Mouse (Mus musculus) adrenal gland (tissue): Measurements from ENCODE around the gene Hsd17b3.

Source experiments
- intact Hi-C: fragments of 180-260 bp; cut with DNase I; formaldehyde crosslinking; loops from one replicate; pipeline ENCODE4 v1.15.1; 2025

Hsd17b3 gene

GRCm38 (mm10) chr13:64086036-64086435 lies 3.0 kb downstream of the Hsd17b3 start:
- intact Hi-C loops: no loop called here

- intact Hi-C loops: no loop called here
Observed at GRCm38 (mm10) chr13:64083331-64083730, 5.7 kb downstream of the Hsd17b3 start.

GRCm38 (mm10) chr13:64081012-64081919 lies 7.8 kb downstream of the Hsd17b3 start:
- intact Hi-C loops: no loop called here

GRCm38 (mm10) chr13:64077591-64077990 lies 11.4 kb downstream of the Hsd17b3 start:
- intact Hi-C loops: no loop called here

DNA sequence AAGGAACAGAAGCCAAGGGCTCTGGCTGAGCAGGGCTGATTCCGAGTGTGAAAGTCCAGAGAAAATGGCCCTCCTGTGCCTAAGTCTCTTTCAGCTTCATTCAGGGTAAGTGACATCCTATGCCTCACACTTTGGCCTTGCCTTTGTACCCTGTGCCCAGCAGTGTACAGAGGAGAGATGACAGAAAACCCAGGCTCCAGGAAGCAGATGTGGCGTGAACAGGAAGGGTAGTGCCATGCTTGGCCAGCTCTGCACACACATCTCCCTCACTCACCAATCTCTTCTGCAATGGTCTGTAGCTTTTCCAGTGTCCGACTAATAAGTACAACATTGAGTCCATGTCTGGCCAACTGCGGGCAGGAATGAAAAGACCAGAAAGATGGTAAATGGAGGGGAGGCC lies 13.0 kb downstream of the Hsd17b3 start:
- intact Hi-C loops: no loop called here

DNA sequence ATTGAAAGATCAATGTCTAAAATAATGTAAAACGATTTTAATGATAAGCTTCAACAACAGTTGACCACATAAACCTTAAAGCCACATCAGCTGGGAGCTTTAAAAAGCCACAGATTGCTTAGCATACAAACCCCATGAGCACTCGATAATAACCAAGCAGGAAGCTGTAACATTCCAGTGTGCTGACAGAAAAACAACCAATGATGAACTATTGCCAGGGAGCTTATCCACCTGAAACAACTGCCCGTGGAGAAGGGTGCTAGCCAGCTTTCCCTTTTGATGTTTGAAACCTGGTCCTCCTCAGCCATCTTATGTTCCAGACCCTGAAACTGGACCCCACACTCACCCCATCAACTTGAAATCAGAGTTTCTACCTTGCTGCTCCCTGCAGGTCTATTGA lies 22.4 kb downstream of the Hsd17b3 start:
- intact Hi-C loops: no loop called here

DNA sequence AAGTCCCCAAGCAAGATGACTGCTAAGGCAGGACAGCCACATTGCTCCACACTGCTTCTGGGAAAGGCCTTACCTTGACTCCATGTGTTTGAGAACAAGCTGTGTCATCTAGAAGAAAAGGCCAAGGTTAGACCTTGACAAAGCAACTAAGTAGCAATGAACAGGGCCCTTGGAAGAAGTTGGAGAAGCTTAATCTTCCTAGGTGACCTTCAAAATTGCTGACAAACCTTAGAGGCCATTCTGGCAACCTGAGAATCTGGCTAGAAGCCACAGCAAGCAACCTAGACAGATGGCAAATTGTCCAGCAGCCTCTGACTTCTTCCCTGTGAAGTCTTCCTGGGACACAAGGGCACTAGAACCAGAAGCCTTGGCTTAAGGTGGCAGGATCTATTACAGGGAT lies 24.8 kb downstream of the Hsd17b3 start:
- intact Hi-C loops: no loop called here

GRCm38 (mm10) chr13:64060935-64061506 lies 28.0 kb downstream of the Hsd17b3 start:
- intact Hi-C loops: no loop called here

DNA sequence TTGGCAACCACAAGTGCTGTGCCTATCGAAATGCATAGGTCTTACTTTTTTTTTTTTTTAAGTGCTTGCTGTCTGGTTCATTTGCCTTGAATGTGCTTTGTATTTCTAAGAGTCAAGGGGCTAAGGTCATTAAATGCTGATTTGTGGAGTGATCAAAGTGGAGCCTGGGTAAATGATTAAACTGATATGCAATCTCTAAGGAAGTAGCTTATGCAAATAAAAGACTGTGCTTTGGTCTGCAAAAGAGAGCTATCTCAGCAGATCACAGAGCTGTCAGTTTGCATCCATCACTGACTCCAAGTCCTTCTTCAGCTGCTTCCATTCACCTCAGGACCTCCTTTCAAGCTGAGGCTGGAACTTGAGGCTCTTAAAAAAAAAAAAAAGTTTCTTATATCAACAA lies 35.1 kb downstream of the Hsd17b3 start:
- intact Hi-C loops: loop anchor here (2.0 kb wide), 1 partner anchor 39 kb away; no protein-coding TSS in a partner anchor

DNA sequence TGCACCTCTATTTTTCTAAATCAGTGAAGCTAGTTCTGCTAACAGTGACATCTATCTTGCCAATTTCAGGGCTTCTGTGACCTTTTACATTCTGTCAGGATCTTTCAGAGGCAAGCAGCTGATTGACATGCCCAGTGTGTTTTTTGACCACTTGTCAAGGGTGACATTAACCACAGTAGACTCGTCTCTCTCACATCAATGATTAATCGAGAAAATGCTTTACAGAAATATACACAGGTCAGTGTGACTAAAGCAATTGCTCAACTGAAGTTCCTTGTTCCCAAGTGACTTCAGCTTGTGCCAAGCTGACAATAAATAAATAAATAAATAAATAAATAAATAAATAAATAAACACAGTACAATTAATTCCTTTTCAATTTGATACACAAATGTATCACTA lies 36.7 kb downstream of the Hsd17b3 start:
- intact Hi-C loops: loop anchor here (2.0 kb wide), 1 partner anchor 41 kb away; no protein-coding TSS in a partner anchor

- intact Hi-C loops: no loop called here
Observed at GRCm38 (mm10) chr13:64050895-64051294, 38.1 kb downstream of the Hsd17b3 start.

- intact Hi-C loops: no loop called here
Observed at GRCm38 (mm10) chr13:64049535-64049934, 39.5 kb downstream of the Hsd17b3 start.

- intact Hi-C loops: no loop called here
Observed at GRCm38 (mm10) chr13:64048467-64048866, 40.6 kb downstream of the Hsd17b3 start.

GRCm38 (mm10) chr13:64039976-64040375 lies 49.1 kb downstream of the Hsd17b3 start:
- intact Hi-C loops: loop anchor here (5.0 to 10.0 kb wide), 3 partner anchors 175 to 685 kb away; no protein-coding TSS in a partner anchor

DNA sequence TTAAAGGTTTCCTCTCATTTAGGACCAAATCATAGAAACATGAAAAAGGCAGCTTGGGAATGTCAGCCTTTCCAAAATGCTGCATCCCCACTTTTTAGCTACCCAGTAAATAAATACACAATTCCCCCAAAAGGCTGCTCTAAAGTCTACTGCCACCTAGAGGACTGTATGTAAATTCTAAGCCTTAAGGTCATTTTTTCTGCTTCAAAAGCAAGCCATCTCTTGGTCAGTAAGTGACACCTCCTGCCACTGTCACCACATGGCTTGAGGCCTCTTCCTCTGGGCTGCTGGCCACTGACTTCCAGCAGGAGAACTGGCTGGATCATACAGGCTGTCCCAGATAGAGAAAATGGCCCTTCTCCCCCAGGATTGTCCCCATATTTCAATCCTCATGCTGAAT lies 50.9 kb downstream of the Hsd17b3 start:
- intact Hi-C loops: loop anchor here (5.0 to 10.0 kb wide), 3 partner anchors 173 to 683 kb away; no protein-coding TSS in a partner anchor

DNA sequence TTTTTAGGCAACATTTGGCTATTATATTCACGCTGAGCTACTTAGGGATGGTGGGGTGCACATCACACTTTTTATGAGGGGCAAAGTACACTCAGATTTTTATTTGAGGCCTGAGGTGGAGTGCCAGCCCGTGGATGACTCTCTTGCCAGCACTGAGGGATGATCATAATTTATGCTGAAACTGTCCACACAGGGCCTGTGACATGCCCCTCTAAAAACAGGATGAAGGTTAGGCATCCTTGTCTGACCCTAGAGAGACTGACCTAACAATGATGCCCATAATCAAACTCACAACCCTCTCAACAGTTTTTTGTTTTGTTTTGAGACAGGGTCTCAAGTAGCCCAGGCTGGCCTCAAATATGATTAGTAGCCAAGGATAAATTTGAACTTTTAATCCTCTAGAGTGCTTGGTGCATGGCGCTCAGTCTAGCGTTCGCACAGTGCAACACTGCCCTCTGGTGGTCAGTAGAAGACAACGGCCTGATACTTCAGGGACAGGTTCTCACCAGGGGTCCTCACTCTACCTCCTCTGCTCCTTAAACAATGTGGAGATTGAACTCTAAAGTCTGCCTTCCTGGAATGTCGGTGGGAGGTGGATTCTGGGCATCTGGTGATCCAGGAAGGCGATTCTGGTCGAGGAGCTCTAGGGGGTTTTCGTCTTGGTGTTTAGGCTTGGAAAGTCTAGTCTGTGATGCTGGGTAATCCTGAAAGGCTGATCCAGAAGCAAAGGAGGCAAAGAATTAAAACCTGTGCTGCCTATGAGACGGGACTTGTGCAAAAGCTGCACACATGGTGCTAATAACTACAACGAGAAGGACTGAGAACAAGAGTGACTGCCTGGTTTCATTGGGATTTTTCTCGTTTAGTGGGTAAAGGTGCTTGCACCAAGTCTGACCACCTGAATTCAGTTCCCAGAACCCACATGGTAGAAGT lies 52.7 kb downstream of the Hsd17b3 start:
- intact Hi-C loops: loop anchor here (5.0 to 10.0 kb wide), 3 partner anchors 172 to 682 kb away; no protein-coding TSS in a partner anchor

GRCm38 (mm10) chr13:64035036-64035435 lies 54.0 kb downstream of the Hsd17b3 start:
- intact Hi-C loops: loop anchor here (5.0 to 10.0 kb wide), 3 partner anchors 170 to 680 kb away; no protein-coding TSS in a partner anchor

DNA sequence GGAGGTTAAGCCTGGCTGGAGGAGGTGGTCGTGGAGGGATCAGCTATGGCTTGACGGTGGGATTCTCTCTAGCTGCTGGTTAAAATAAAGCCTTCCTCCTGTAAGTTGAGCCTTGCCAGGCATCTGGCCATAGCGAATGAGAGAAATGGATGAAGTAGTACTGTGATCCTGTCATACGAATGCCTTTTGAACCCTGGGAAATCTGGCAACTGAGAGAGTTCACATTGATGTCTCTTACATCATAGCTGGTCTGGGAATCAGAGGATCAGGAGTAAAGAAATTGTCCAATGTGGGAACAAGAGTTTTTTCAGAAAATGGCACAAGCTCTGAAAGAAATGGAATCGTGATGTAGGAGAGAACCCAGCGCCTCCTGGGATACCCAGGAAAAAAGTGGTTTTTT lies 55.1 kb downstream of the Hsd17b3 start:
- intact Hi-C loops: loop anchor here (10.0 kb wide), 2 partner anchors 169 to 679 kb away; no protein-coding TSS in a partner anchor

DNA sequence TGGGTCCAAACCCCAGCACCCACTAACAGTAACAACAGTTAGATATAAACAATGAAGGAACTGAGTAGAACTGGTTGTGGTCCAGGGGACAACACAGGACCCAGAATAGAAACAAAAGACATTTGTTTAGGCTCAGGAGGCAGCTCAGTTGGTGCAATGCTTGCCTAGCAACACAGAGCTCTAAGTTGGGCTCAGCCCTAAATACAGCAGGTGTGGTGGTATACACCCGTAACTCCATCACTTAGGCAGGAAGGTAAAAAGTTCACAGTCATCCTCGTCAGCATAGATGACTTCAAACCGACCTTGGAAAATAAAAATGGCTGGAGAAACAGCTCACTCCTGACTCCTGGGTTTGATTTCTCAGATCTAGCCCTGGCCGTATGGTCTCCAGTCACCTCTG lies 55.8 kb downstream of the Hsd17b3 start:
- intact Hi-C loops: loop anchor here (10.0 kb wide), 2 partner anchors 168 to 678 kb away; no protein-coding TSS in a partner anchor

GRCm38 (mm10) chr13:64031254-64031653 lies 57.8 kb downstream of the Hsd17b3 start:
- intact Hi-C loops: loop anchor here (10.0 kb wide), 2 partner anchors 166 to 676 kb away; no protein-coding TSS in a partner anchor

GRCm38 (mm10) chr13:64030792-64031191 lies 58.2 kb downstream of the Hsd17b3 start:
- intact Hi-C loops: loop anchor here (10.0 kb wide), 2 partner anchors 166 to 676 kb away; no protein-coding TSS in a partner anchor
